Mouse (Mus musculus) forebrain, embryonic 11.5 days (tissue): ENCODE measurements at regions not wholly inside any gene's neighbourhood (a gene's known extent, or its start where the extent isn't known, plus 50 kb on each side); places are given as distances from the start of the nearest gene placed in this dataset.
"Not testable (repeated sequence)": the region's sequence is repeated elsewhere in the genome, so short reads cannot be mapped to it uniquely, and the experiment has no call there.

Experiments
- ATAC-seq: fragments of 200-750 bp; cut with Nextera tagmentation; replicated peaks from 2 replicates; pipeline ENCODE4 v1.8.0; 2017; ENCODE audit warnings: moderate TSS enrichment; ENCODE audit not compliant: low FRiP score
- DNase-seq: peaks from one replicate; pipeline ENCODE4 v3.0.0-alpha.2; 2017; ENCODE audit warnings: low spot score
- H3K27ac ChIP-seq: fragments of 300-500 bp; sonication (generic); 2 replicates; pipeline ENCODE4 v1.5.1; 2014; ENCODE audit warnings: low read depth, low read length
- H3K27me3 ChIP-seq: fragments of 300-500 bp; sonication (generic); 2 replicates; pipeline ENCODE4 v1.6.1; 2014; ENCODE audit warnings: mild to moderate bottlenecking, low read length, mixed read lengths; ENCODE audit not compliant: control insufficient read depth, insufficient read depth
- H3K36me3 ChIP-seq: fragments of 300-500 bp; sonication (generic); 2 replicates; pipeline ENCODE4 v1.6.1; 2014; ENCODE audit warnings: mild to moderate bottlenecking, low read length, moderate library complexity, mixed read lengths; ENCODE audit not compliant: control insufficient read depth, insufficient read depth
- H3K4me1 ChIP-seq: fragments of 300-500 bp; sonication (generic); replicated peaks from 2 replicates; pipeline ENCODE4 v1.6.1; 2014; ENCODE audit warnings: low read length, mixed read lengths; ENCODE audit not compliant: control insufficient read depth, insufficient read depth
- H3K4me2 ChIP-seq: fragments of 300-500 bp; sonication (generic); 2 replicates; pipeline ENCODE4 v1.6.1; 2014; ENCODE audit warnings: low read depth, mild to moderate bottlenecking, low read length, moderate library complexity, mixed read lengths; ENCODE audit not compliant: severe bottlenecking
- H3K4me3 ChIP-seq: fragments of 300-500 bp; sonication (generic); 2 replicates; pipeline ENCODE4 v1.5.1; 2014; ENCODE audit warnings: low read depth, low read length
- H3K9ac ChIP-seq: fragments of 300-500 bp; sonication (generic); 2 replicates; pipeline ENCODE4 v1.6.1; 2014; ENCODE audit warnings: low read length
- H3K9me3 ChIP-seq: fragments of 300-500 bp; sonication (generic); 2 replicates; pipeline ENCODE4 v1.6.1; 2016; ENCODE audit warnings: low read length, mixed read lengths; ENCODE audit not compliant: control insufficient read depth
- WGBS: fragments of 180-500 bp; shearing (Covaris S2); extraction: QIAGEN DNeasy Blood & Tissue Kit; methylation state at CpG from one replicate; pipeline ENCODE4 v1.1.7; 2014; 5-methylcytosine and 5-hydroxymethylcytosine counted together

- H3K9ac ChIP-seq: no peak overlapping the region
- H3K4me2 ChIP-seq: no peak overlapping the region
- ATAC-seq (no peak), DNase-seq (no peak)
- 86% methylated on average over 5 of the region's 5 CpGs for WGBS
- H3K36me3 ChIP-seq: no peaks in the 10 kb centered on the region
- no peaks in the 10 kb centered on the region for H3K4me1 ChIP-seq
- no peaks in the 10 kb centered on the region for H3K27me3 ChIP-seq
- no peak overlapping the region for H3K27ac ChIP-seq
- no peak overlapping the region for H3K4me3 ChIP-seq
- no peaks in the 10 kb centered on the region for H3K9me3 ChIP-seq
Observed at GRCm38 (mm10) chr12:14274796-14275195, 122.9 kb upstream of the Fam84a start.

- no peaks in the 10 kb centered on the region for H3K27me3 ChIP-seq
- ATAC-seq: no peak
- H3K9ac ChIP-seq: no peak overlapping the region
- no peaks in the 10 kb centered on the region for H3K4me1 ChIP-seq
- H3K9me3 ChIP-seq: no peaks in the 10 kb centered on the region
- H3K4me3 ChIP-seq: no peak overlapping the region
- H3K27ac ChIP-seq: no peak overlapping the region
- no peaks in the 10 kb centered on the region for H3K36me3 ChIP-seq
- no peak for DNase-seq
- no peak overlapping the region for H3K4me2 ChIP-seq
Observed at GRCm38 (mm10) chr12:14271216-14271615, 119.4 kb upstream of the Fam84a start.

DNA sequence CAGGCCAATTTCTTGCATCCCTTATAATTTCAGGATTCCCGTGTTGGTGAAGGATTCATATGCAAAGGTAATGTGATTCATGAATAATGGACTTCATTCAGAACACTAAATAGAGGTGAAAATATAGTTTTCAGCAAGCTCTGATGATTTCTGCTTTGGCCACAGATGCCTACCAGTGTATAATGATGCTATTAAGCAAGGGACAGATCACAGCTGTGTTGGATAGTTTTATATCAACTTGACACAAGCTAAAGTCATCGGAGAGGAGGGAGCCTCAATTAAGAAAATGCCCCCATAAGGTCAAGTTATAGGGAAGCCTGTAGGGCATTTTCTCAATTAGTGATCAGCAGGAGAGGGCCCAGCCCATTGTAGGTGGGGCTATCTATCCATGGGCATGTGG, 109.2 kb upstream of the Fam84a start:
- Histone ChIP-seq H3K36me3 (no peaks in the 10 kb centered on the region), H3K9me3 (no peaks in the 10 kb centered on the region), H3K4me1 (no peaks in the 10 kb centered on the region), H3K9ac (no peak overlapping the region), H3K4me2 (no peak overlapping the region), H3K27me3 (no peaks in the 10 kb centered on the region), H3K27ac (no peak overlapping the region), H3K4me3 (no peak overlapping the region)
- 81% methylated on average over 2 of the region's 2 CpGs for WGBS
- ATAC-seq (no peak), DNase-seq (no peak)

DNA sequence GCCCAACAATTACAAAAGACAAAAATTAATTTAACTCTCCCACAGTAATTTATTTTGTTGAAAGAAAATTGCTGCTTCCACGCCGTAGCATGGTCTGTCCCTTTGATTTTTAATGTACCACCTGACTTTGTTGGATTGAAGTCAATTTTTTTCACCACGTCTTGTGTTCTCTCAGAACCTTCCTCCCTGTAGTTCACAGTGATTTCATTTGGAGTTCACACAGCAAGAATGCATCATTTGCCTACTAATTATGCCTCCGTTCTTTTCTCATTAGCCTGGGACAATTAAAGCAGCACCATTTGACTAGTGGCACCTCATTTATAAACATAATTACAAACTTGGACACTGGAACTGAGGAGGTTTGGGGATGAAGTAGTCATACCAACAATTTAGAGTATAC, 108.4 kb upstream of the Fam84a start:
- no peak overlapping the region for H3K4me2 ChIP-seq
- H3K9ac ChIP-seq: no peak overlapping the region
- no peaks in the 10 kb centered on the region for H3K36me3 ChIP-seq
- no peak for DNase-seq
- H3K27me3 ChIP-seq: no peaks in the 10 kb centered on the region
- 66% methylated on average over 4 of the region's 4 CpGs for WGBS
- no peaks in the 10 kb centered on the region for H3K9me3 ChIP-seq
- H3K4me3 ChIP-seq: no peak overlapping the region
- 0 out of 2 replicates have a peak, but pooled peaks have one; percentile 33 for ATAC-seq
- no peaks in the 10 kb centered on the region for H3K4me1 ChIP-seq
- no peak overlapping the region for H3K27ac ChIP-seq

- H3K27ac ChIP-seq: no peak overlapping the region
- H3K9me3 ChIP-seq: no peaks in the 10 kb centered on the region
- H3K4me3 ChIP-seq: no peak overlapping the region
- ATAC-seq (no peak), DNase-seq (no peak)
- no peaks in the 10 kb centered on the region for H3K27me3 ChIP-seq
- no peak overlapping the region for H3K4me2 ChIP-seq
- WGBS: 92% methylated on average over 5 of the region's 5 CpGs
- no peaks in the 10 kb centered on the region for H3K36me3 ChIP-seq
- H3K9ac ChIP-seq: no peak overlapping the region
- H3K4me1 ChIP-seq: no peaks in the 10 kb centered on the region
Observed at GRCm38 (mm10) chr12:14253336-14253735, 101.5 kb upstream of the Fam84a start.

DNA sequence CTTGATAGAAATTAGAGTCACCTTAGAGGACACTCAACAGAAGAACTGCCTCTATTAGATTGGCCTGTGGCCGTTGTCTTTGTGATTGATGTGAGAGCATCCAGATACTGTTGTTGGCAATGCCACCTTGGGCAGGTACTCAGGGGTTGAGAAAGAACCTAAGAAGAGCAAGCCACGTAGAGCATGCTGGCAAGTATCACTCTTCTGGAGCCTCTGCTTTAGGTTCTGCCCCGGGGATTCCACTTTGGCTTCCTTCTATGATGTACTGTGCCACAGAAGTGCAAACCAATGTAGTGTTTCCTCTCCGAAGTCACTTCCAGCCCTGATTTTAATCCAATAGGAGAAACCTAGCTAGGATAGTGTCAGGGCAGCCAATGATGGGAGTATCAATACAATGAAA, 98.3 kb upstream of the Fam84a start:
- Histone ChIP-seq H3K27ac (no peak overlapping the region), H3K4me1 (no peaks in the 10 kb centered on the region), H3K4me3 (no peak overlapping the region), H3K27me3 (no peaks in the 10 kb centered on the region), H3K4me2 (no peak overlapping the region), H3K36me3 (no peaks in the 10 kb centered on the region), H3K9ac (no peak overlapping the region), H3K9me3 (no peaks in the 10 kb centered on the region)
- DNase-seq: no peak
- no peak for ATAC-seq
- WGBS: 92% methylated on average over 4 of the region's 4 CpGs

DNA sequence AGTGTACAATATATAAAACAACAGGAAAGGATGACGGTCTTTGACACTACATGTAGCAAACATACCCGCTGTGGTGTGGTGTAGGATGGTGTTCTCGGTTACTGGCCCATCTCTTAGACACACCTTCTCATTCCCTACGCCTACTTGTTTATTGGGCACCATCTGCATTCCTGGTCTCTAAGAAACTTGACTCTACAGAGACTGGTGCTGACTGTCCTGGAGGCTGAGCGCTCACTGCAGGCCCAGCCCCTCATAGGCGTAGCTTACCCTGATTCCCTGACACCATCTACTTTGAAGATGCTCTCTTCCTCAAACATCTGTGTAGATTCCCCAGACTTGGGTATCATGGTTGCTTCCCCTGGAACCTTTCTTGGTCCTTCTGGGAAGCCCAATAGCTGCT, 90.9 kb upstream of the Fam84a start:
- H3K4me2 ChIP-seq, H3K36me3 ChIP-seq, ATAC-seq, H3K4me3 ChIP-seq, H3K9ac ChIP-seq, H3K27me3 ChIP-seq, DNase-seq, H3K27ac ChIP-seq, H3K4me1 ChIP-seq, H3K9me3 ChIP-seq: not testable (repeated sequence)
- WGBS: 91% methylated on average over 5 of the region's 6 CpGs

- no peak overlapping the region for H3K27ac ChIP-seq
- no peak for ATAC-seq
Observed at GRCm38 (mm10) chr12:14237699-14238098, 85.8 kb upstream of the Fam84a start.

DNA sequence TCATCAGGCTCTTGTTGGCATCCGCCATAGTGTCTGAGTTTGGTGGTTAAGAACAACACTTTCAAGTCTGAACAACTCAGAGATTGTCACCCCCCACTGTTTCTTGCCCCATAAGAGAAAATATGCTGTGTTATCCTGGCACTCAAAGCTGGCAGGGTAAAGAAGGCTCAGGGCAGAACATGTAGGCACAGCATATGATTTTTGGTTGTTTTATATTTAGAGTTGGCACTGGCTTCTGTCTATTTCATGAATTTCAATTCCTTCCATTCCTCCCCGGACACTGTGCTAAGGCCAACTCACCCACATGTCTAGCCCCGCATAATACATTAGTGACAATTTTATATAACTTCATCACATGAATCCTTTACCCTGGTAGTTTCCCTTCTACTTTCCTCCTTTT, 83.5 kb upstream of the Fam84a start:
- H3K36me3 ChIP-seq: no peaks in the 10 kb centered on the region
- no peak overlapping the region for H3K4me3 ChIP-seq
- no peak for DNase-seq
- no peaks in the 10 kb centered on the region for H3K9me3 ChIP-seq
- WGBS: 92% methylated on average over 3 of the region's 3 CpGs
- H3K4me2 ChIP-seq: no peak overlapping the region
- H3K4me1 ChIP-seq: no peaks in the 10 kb centered on the region
- ATAC-seq: no peak
- H3K27ac ChIP-seq: no peak overlapping the region
- H3K9ac ChIP-seq: no peak overlapping the region
- no peaks in the 10 kb centered on the region for H3K27me3 ChIP-seq

More at GRCm38 (mm10) chr12:14237699-14238098, 85.8 kb upstream of the Fam84a start:
- H3K9me3 ChIP-seq: no peaks in the 10 kb centered on the region
- DNase-seq: no peak
- no peaks in the 10 kb centered on the region for H3K4me1 ChIP-seq
- no peak overlapping the region for H3K4me3 ChIP-seq
- no peak overlapping the region for H3K4me2 ChIP-seq
- no peaks in the 10 kb centered on the region for H3K27me3 ChIP-seq
- H3K9ac ChIP-seq: no peak overlapping the region
- no peaks in the 10 kb centered on the region for H3K36me3 ChIP-seq
